Mouse (Mus musculus) liver, embryonic 11.5 days (tissue): ENCODE results near the gene Slc4a10. TPM values are rescaled to one million over a fixed set of nuclear protein-coding genes. Genes with fewer than 3 reads are reported as not detected.

Source experiments
- ATAC-seq: fragments of 200-750 bp; cut with Nextera tagmentation; replicated peaks from 2 replicates; pipeline ENCODE4 v1.8.0; 2017; ENCODE audit warnings: moderate number of reproducible peaks, mild to moderate bottlenecking, moderate TSS enrichment, moderate library complexity; ENCODE audit not compliant: low FRiP score
- DNase-seq: peaks from one replicate; pipeline ENCODE4 v3.0.0-alpha.2; 2017; ENCODE audit warnings: low spot score
- H3K27ac ChIP-seq: fragments of 300-500 bp; sonication (generic); 2 replicates; pipeline ENCODE4 v1.5.1; 2014; ENCODE audit warnings: mild to moderate bottlenecking, low read depth, low read length, control low read depth
- H3K27me3 ChIP-seq: fragments of 300-500 bp; sonication (generic); replicated peaks from 2 replicates; pipeline ENCODE4 v1.6.1; 2014; ENCODE audit warnings: low read length, mixed read lengths; ENCODE audit not compliant: control insufficient read depth, insufficient read depth
- H3K36me3 ChIP-seq: fragments of 300-500 bp; sonication (generic); 2 replicates; pipeline ENCODE4 v1.6.1; 2014; ENCODE audit warnings: mild to moderate bottlenecking, low read length, moderate library complexity, mixed read lengths; ENCODE audit not compliant: control insufficient read depth, insufficient read depth
- H3K4me1 ChIP-seq: fragments of 300-500 bp; sonication (generic); replicated peaks from 2 replicates; pipeline ENCODE4 v1.6.1; 2014; ENCODE audit warnings: low read length, mixed read lengths; ENCODE audit not compliant: control insufficient read depth, insufficient read depth
- H3K4me2 ChIP-seq: fragments of 300-500 bp; sonication (generic); 2 replicates; pipeline ENCODE4 v1.6.1; 2014; ENCODE audit warnings: mild to moderate bottlenecking, control low read depth, moderate library complexity
- H3K4me3 ChIP-seq: fragments of 300-500 bp; sonication (generic); 2 replicates; pipeline ENCODE4 v1.5.1; 2014; ENCODE audit warnings: low read depth, low read length, control low read depth
- H3K9ac ChIP-seq: fragments of 300-500 bp; sonication (generic); 2 replicates; pipeline ENCODE4 v1.6.1; 2014; ENCODE audit warnings: low read depth, low read length, control low read depth
- H3K9me3 ChIP-seq: fragments of 300-500 bp; sonication (generic); 2 replicates; pipeline ENCODE4 v1.6.1; 2016; ENCODE audit warnings: low read length, inconsistent platforms, mixed read lengths; ENCODE audit not compliant: control insufficient read depth
- WGBS: fragments of 180-500 bp; shearing (Covaris S2); extraction: QIAGEN DNeasy Blood & Tissue Kit; methylation state at CpG from one replicate; pipeline ENCODE4 v1.1.7; 2014; 5-methylcytosine and 5-hydroxymethylcytosine counted together
- polyA plus RNA-seq: library from polyadenylated mRNA; unstranded; fragments of >200 nt; fragmentation: Nextera tagmentation; extraction: Ambion mirVana; gene quantifications from 2 replicates; pipeline ENCODE4 v1.2.1, GENCODE M21; 2014

Gene Slc4a10
- polyA plus RNA-seq, 1 experiment from 2014 or later, result 0.14 TPM

DNA sequence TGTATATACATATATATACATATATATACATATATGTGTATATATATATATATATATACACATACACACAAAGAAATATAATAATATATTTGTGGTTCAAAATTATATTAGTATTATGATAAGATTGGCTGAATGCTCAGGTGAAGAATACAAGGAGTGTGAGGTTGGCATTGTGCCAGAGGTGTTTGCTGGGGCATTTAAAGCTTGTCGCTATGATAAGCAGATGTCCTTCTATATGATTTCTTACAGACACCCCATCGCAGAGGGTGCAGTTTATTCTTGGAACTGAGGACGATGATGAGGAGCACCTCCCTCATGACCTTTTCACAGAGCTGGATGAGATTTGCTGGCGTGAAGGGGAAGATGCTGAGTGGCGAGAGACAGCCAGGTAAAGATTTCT, 164.8 kb downstream of the Slc4a10 start:
- Histone ChIP-seq H3K4me1 (no peaks in the 10 kb centered on the region), H3K27ac (no peak overlapping the region), H3K9me3 (no peaks in the 10 kb centered on the region), H3K27me3 (no peaks in the 10 kb centered on the region), H3K9ac (no peak overlapping the region), H3K4me3 (no peak overlapping the region), H3K4me2 (no peak overlapping the region), H3K36me3 (no peaks in the 10 kb centered on the region)
- whole genome bisulfite sequencing, result 82% methylated on average over 5 of the region's 5 CpGs
- ATAC-seq, result no peak
- DNase-seq, result no peak

DNA sequence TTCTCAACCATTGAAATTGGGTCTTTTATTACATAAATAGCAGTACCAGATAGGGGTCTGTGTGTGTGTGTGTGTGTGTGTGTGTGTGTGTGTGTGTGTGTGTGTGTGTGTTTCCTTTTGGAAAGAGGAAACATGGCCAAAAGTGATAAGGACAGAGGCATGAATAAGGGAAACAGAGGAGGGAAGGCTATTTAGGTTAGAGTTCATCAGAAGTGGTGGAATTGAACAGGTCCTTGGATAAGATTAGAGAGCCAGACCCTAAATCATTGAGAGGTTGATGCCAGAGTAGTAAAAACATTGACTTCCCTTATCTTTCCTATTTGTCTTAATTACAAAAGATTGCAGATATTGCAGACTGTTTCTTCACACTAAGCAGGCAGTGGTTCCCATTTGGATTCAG, 181.3 kb downstream of the Slc4a10 start:
- H3K27me3 ChIP-seq, result no peaks in the 10 kb centered on the region

DNA sequence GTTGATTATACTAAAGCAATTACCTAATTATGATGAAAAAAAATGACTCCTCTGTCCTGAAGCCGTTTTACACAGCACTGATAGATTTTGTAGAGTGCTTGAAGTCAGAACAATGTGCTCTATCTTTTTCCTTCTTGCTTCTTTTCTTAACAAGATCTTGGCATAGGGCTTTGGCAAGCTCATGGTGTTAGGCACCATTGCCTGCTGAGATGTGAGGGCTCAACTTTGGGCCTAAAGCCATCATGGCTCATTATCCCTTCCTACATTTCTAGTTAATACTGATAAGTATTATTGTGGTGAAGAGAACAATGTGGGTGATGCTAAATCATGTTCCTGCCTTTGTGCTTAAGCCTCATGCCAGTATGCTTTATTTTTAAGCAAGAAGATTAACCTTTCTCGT, 185.0 kb downstream of the Slc4a10 start:
- Histone ChIP-seq H3K9me3 (no peaks in the 10 kb centered on the region), H3K4me2 (no peak overlapping the region), H3K27me3 (no peaks in the 10 kb centered on the region), H3K27ac (no peak overlapping the region), H3K36me3 (no peaks in the 10 kb centered on the region), H3K4me3 (no peak overlapping the region), H3K4me1 (no peaks in the 10 kb centered on the region), H3K9ac (no peak overlapping the region)
- WGBS, result 75% methylated on average over 2 of the region's 2 CpGs
- ATAC-seq (no peak), DNase-seq (no peak)

More for the DNA sequence above, 181.3 kb downstream of the Slc4a10 start:
- no peak overlapping the region for H3K9ac ChIP-seq
- H3K4me1 ChIP-seq, result no peaks in the 10 kb centered on the region
- H3K36me3 ChIP-seq, result no peaks in the 10 kb centered on the region
- no peak overlapping the region for H3K27ac ChIP-seq
- no peak overlapping the region for H3K4me3 ChIP-seq
- no peak for ATAC-seq
- H3K9me3 ChIP-seq, result no peaks in the 10 kb centered on the region
- H3K4me2 ChIP-seq, result no peak overlapping the region
- DNase-seq, result no peak

DNA sequence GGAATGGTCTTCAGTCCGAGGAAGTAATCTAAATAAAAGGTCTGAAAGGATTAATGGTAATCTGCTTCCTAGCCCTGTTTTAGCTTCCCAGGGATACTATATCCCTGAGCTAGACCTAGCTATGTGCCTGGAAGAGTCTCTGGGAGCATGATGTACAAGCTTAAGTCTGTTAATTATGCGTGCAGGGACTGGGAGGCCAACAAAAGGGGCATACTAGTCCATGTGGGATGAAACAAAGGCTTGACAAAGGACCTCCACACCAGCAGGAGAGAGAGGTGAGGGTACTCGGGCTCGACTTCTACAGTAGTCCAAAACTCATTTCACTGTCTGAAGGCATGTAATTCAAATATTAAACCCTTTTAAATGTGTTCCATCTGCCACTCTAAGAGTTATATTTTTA, 197.9 kb downstream of the Slc4a10 start:
- Histone ChIP-seq H3K27ac (no peak overlapping the region), H3K36me3 (no peaks in the 10 kb centered on the region), H3K9me3 (no peaks in the 10 kb centered on the region), H3K4me3 (no peak overlapping the region), H3K27me3 (no peaks in the 10 kb centered on the region), H3K9ac (no peak overlapping the region), H3K4me2 (no peak overlapping the region), H3K4me1 (no peaks in the 10 kb centered on the region)
- ATAC-seq, result no peak
- 64% methylated on average over 4 of the region's 4 CpGs for WGBS
- no peak for DNase-seq

DNA sequence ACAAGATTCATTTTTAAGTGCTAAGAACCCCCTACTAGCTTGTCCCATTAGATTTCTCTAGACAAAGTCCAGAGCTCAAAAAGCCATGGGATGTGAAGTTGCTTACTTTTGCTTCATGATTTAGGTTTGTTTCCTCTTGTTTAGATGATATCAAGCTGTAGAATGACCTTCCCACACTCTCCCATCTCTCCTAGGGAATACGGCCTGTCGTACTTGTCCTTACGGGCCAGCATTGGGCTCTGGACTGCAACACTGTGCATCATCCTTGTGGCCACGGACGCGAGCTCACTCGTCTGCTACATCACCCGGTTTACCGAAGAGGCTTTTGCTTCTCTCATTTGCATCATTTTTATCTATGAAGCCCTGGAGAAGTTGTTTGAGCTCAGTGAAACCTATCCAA, 222.2 kb downstream of the Slc4a10 start:
- no peak overlapping the region for H3K4me2 ChIP-seq
- H3K36me3 ChIP-seq, result no peaks in the 10 kb centered on the region
- H3K4me1 ChIP-seq, result no peaks in the 10 kb centered on the region
- no peaks in the 10 kb centered on the region for H3K9me3 ChIP-seq
- H3K9ac ChIP-seq, result no peak overlapping the region
- ATAC-seq, result no peak
- H3K27ac ChIP-seq, result no peak overlapping the region
- WGBS, result 93% methylated on average over 9 of the region's 9 CpGs
- no peak overlapping the region for H3K4me3 ChIP-seq
- H3K27me3 ChIP-seq, result no peaks in the 10 kb centered on the region
- DNase-seq, result no peak

DNA sequence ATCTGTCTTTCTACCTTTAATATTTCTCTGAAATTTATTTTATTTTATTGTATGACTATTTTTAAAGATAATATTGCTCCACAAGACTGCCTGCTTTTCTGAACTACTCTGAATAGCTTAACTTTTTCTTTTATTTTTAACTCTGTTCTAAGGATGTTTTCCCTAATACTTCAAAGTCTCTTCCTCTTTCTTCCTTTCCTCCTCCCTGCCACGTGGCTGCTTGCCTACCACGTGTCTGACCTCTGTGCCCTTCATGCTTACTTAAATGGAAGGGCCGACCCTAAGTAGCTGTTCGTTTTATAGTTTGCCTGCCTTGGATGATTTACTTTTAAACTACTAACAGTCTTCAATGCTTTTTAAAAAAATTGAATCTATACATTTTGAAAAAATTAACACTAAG, 225.6 kb downstream of the Slc4a10 start:
- no peak overlapping the region for H3K4me3 ChIP-seq
- no peaks in the 10 kb centered on the region for H3K36me3 ChIP-seq
- H3K9ac ChIP-seq, result no peak overlapping the region
- WGBS, result 49% methylated on average over 4 of the region's 4 CpGs
- no peaks in the 10 kb centered on the region for H3K9me3 ChIP-seq
- H3K4me1 ChIP-seq, result no peaks in the 10 kb centered on the region
- H3K27ac ChIP-seq, result no peak overlapping the region
- ATAC-seq (no peak), DNase-seq (no peak)
- no peak overlapping the region for H3K4me2 ChIP-seq
- H3K27me3 ChIP-seq, result no peaks in the 10 kb centered on the region

DNA sequence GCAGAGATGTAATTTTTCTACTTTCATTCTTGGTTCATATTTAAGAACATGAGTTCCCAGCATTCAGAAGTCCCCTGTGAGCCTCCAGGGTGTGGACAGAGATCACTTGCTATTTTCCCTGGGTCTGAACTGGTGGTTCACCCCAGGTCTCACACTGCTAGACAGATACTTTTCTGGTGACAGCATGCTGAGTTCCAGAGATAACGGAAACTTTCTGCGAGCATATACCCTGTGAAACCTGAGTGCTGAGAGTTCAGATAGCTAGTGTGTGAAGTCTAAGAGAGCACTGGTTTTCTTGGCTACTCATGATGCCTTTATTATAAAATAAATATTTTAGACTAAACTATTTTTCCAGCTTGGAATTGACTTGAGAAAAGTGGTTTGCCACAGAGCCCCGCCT, 232.5 kb downstream of the Slc4a10 start:
- ATAC-seq, result peak; percentile 62; the same call in 1 of the 2 replicates
- no peak overlapping the region for H3K9ac ChIP-seq
- no peaks in the 10 kb centered on the region for H3K27me3 ChIP-seq
- 60% methylated on average over 3 of the region's 3 CpGs for WGBS
- H3K4me1 ChIP-seq, result no peaks in the 10 kb centered on the region
- DNase-seq, result no peak
- no peaks in the 10 kb centered on the region for H3K36me3 ChIP-seq
- H3K27ac ChIP-seq, result no peak overlapping the region
- no peak overlapping the region for H3K4me2 ChIP-seq
- H3K4me3 ChIP-seq, result no peak overlapping the region
- H3K9me3 ChIP-seq, result no peaks in the 10 kb centered on the region

DNA sequence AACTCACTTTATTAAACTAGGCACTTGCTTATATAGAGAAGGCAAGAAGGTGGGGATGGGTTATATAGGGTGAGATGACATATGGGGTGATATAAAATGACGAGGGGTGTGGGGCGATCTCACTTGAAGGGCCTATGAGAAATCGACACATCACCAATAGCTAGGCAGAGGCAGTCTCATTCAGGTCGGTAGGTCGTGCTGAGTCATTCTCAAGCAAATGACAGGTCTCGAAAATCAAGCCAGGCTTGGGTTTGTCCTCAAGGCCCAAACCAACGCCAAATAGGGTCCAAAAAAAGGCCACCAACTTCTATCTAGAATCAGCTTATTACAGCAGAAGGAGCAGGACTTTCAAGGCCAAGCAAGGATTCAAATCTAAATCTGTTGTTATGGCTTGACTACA, 233.5 kb downstream of the Slc4a10 start:
- no peaks in the 10 kb centered on the region for H3K9me3 ChIP-seq
- no peak for DNase-seq
- no peaks in the 10 kb centered on the region for H3K27me3 ChIP-seq
- no peak overlapping the region for H3K4me3 ChIP-seq
- no peaks in the 10 kb centered on the region for H3K36me3 ChIP-seq
- H3K4me2 ChIP-seq, result no peak overlapping the region
- H3K4me1 ChIP-seq, result no peaks in the 10 kb centered on the region
- 83% methylated on average over 7 of the region's 7 CpGs for WGBS
- H3K27ac ChIP-seq, result no peak overlapping the region
- no peak for ATAC-seq
- no peak overlapping the region for H3K9ac ChIP-seq

DNA sequence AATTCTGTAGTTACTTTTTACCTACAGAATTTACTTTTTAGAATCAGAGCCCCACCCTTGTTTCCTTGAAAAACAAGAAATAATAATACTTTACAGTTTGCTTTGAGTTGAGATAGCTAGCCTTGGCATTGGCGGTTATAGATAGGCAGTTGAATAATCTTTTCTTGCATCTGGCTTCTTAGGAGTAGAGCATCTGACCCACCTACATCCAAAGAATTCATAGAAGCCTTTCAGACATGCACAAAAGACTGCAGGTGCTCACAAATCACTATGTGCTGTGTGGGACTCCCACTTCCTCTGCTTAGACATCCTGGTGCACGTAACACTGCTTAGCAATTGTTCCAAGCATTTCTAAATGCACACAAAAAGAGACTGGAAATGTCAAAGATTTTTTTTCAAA, 238.8 kb downstream of the Slc4a10 start:
- Histone ChIP-seq H3K27me3 (no peaks in the 10 kb centered on the region), H3K9ac (no peak overlapping the region), H3K9me3 (no peaks in the 10 kb centered on the region), H3K36me3 (no peaks in the 10 kb centered on the region), H3K4me2 (no peak overlapping the region), H3K27ac (no peak overlapping the region), H3K4me1 (no peaks in the 10 kb centered on the region), H3K4me3 (no peak overlapping the region)
- ATAC-seq (peak; percentile 47; the same call in 1 of the 2 replicates), DNase-seq (no peak)
- WGBS, result 77% methylated on average over 2 of the region's 2 CpGs
